Mouse (Mus musculus) brain, embryonic 14.5 days (tissue): ENCODE measurements at regions not wholly inside any gene's neighbourhood (a gene's known extent, or its start where the extent isn't known, plus 50 kb on each side); places are given as distances from the start of the nearest gene placed in this dataset.

Experiments
- CTCF ChIP-seq: fragments of 200-500 bp; IDR thresholded peaks from 2 replicates; pipeline ENCODE4 v1.5.1; 2012; ENCODE audit warnings: inconsistent platforms, mild to moderate bottlenecking, moderate library complexity, borderline replicate concordance; ENCODE audit not compliant: insufficient read depth, insufficient read length; ENCODE audit errors: extremely low read depth
- POLR2A ChIP-seq: fragments of 200-500 bp; IDR thresholded peaks from 2 replicates; pipeline ENCODE4 v1.6.1; 2012; ENCODE audit warnings: mild to moderate bottlenecking, inconsistent platforms, borderline replicate concordance; ENCODE audit not compliant: poor library complexity, insufficient read depth, insufficient read length, severe bottlenecking; ENCODE audit errors: extremely low read depth

DNA sequence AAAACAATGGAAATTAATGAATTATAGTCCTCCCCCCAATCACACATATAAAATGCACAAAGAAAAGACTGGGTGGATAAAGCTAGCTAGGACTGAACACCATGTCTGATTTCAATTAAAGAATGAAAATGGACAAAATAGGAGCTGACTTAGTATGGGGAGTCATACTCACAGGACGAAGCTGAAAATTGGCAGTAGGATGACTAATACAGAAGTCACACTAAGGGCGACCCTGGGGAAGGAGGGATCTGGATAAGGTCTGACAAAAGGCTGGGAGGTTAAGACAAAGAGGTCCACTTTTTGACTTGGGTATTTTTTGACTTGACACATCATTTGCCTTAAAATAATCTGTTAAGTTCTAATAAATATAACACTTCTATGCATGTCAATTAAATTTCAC, 170.2 kb upstream of the Rfx3 start:
- TF ChIP-seq CTCF, result no peak
- TF ChIP-seq POLR2A, result no peak
